Mouse (Mus musculus): ENCODE results near the gene Gdpgp1. TPM values are rescaled to one million over a fixed set of nuclear protein-coding genes. Genes with fewer than 3 reads are reported as not detected.

The Gdpgp1 gene
- total RNA-seq, 2 experiments from 2014 or later, result 4.7 to 9.7 TPM

GRCm38 (mm10) chr7:80267764-80268163 is 35.1 kb downstream of the Gdpgp1 start:
- no peak for ATAC-seq (replicated peaks; ENCODE audit: low FRiP score, low TSS enrichment, poor library complexity, severe bottlenecking)

GRCm38 (mm10) chr7:80268897-80269750 is 36.5 kb downstream of the Gdpgp1 start, which contains the start of gene Vps33b:
TSS of gene Vps33b (plus strand) at chr7:80269649.
- peak; percentile 94 for ATAC-seq (replicated peaks; ENCODE audit: low FRiP score, low TSS enrichment, poor library complexity, severe bottlenecking)

- peak; percentile 49 for ATAC-seq (replicated peaks; ENCODE audit: low FRiP score, low TSS enrichment, poor library complexity, severe bottlenecking)
Measured at GRCm38 (mm10) chr7:80269751-80270255, 37.1 kb downstream of the Gdpgp1 start.

GRCm38 (mm10) chr7:80273456-80273855 is 40.8 kb downstream of the Gdpgp1 start:
- ATAC-seq (replicated peaks; ENCODE audit: low FRiP score, low TSS enrichment, poor library complexity, severe bottlenecking), result no peak

- ATAC-seq (replicated peaks; ENCODE audit: low FRiP score, low TSS enrichment, poor library complexity, severe bottlenecking), result no peak
Measured at GRCm38 (mm10) chr7:80276374-80276773, 43.7 kb downstream of the Gdpgp1 start.

- no peak for ATAC-seq (replicated peaks; ENCODE audit: low FRiP score, low TSS enrichment, poor library complexity, severe bottlenecking)
Measured at GRCm38 (mm10) chr7:80280032-80280431, 47.4 kb downstream of the Gdpgp1 start.

- ATAC-seq (replicated peaks; ENCODE audit: low FRiP score, low TSS enrichment, poor library complexity, severe bottlenecking), result no peak
Measured at GRCm38 (mm10) chr7:80280998-80281397, 48.3 kb downstream of the Gdpgp1 start.

- ATAC-seq (replicated peaks; ENCODE audit: low FRiP score, low TSS enrichment, poor library complexity, severe bottlenecking), result no peak
Measured at GRCm38 (mm10) chr7:80281646-80282045, 49.0 kb downstream of the Gdpgp1 start.

- ATAC-seq (replicated peaks; ENCODE audit: low FRiP score, low TSS enrichment, poor library complexity, severe bottlenecking), result no peak
Measured at GRCm38 (mm10) chr7:80283226-80283918, 50.7 kb downstream of the Gdpgp1 start.

GRCm38 (mm10) chr7:80284391-80284790 is 51.7 kb downstream of the Gdpgp1 start:
- ATAC-seq (replicated peaks; ENCODE audit: low FRiP score, low TSS enrichment, poor library complexity, severe bottlenecking), result no peak

- no peak for ATAC-seq (replicated peaks; ENCODE audit: low FRiP score, low TSS enrichment, poor library complexity, severe bottlenecking)
Measured at GRCm38 (mm10) chr7:80285725-80286124, 53.1 kb downstream of the Gdpgp1 start.

- ATAC-seq (replicated peaks; ENCODE audit: low FRiP score, low TSS enrichment, poor library complexity, severe bottlenecking), result no peak
Measured at GRCm38 (mm10) chr7:80287736-80288135, 55.1 kb downstream of the Gdpgp1 start.

Other genes with a start within 250 kb of the Gdpgp1 start
- 7.1 and 9.0 TPM in 2 replicates for gene Zfp710, start 208.1 kb upstream of the Gdpgp1 start, total RNA-seq (2014; fragmentation: Nextera tagmentation)
- 6.2 and 10.3 TPM in 2 replicates for gene Zfp710, start 208.1 kb upstream of the Gdpgp1 start, total RNA-seq (2017)
- 80.7 and 102 TPM in 2 replicates for gene Idh2, start 117.5 kb upstream of the Gdpgp1 start, total RNA-seq (2014; fragmentation: Nextera tagmentation)
- 117 and 132 TPM in 2 replicates for gene Idh2, start 117.5 kb upstream of the Gdpgp1 start, total RNA-seq (2017)
- gene Sema4b, start 46.0 kb upstream of the Gdpgp1 start, total RNA-seq (2014; fragmentation: Nextera tagmentation), result 8.3 and 13.4 TPM in 2 replicates
- 3.2 and 3.4 TPM in 2 replicates for gene Sema4b, start 46.0 kb upstream of the Gdpgp1 start, total RNA-seq (2017)
- 65.7 and 67.1 TPM in 2 replicates for gene Cib1, start 52 bp upstream of the Gdpgp1 start, total RNA-seq (2014; fragmentation: Nextera tagmentation)
- 28.8 and 42.4 TPM in 2 replicates for gene Cib1, start 52 bp upstream of the Gdpgp1 start, total RNA-seq (2017)
- not detected in 2 replicates for gene Ttll13, start 13.5 kb downstream of the Gdpgp1 start, total RNA-seq (2014; fragmentation: Nextera tagmentation)
- gene Ttll13, start 13.5 kb downstream of the Gdpgp1 start, total RNA-seq (2017), result 0.11 and 1.9 TPM in 2 replicates
- 24.4 and 37.7 TPM in 2 replicates for gene Ngrn, start 28.4 kb downstream of the Gdpgp1 start, total RNA-seq (2014; fragmentation: Nextera tagmentation)
- gene Ngrn, start 28.4 kb downstream of the Gdpgp1 start, total RNA-seq (2017), result 18.8 and 25.7 TPM in 2 replicates
- 33.6 and 37.9 TPM in 2 replicates for gene Vps33b, start 36.8 kb downstream of the Gdpgp1 start, total RNA-seq (2014; fragmentation: Nextera tagmentation)
- 43.4 and 54.7 TPM in 2 replicates for gene Vps33b, start 36.8 kb downstream of the Gdpgp1 start, total RNA-seq (2017)
- gene Prc1, start 61.6 kb downstream of the Gdpgp1 start, total RNA-seq (2014; fragmentation: Nextera tagmentation), result 75.1 and 96.7 TPM in 2 replicates
- gene Prc1, start 61.6 kb downstream of the Gdpgp1 start, total RNA-seq (2017), result 135 and 138 TPM in 2 replicates
- gene Rccd1, start 91.6 kb downstream of the Gdpgp1 start, total RNA-seq (2014; fragmentation: Nextera tagmentation), result 22.7 and 26.3 TPM in 2 replicates
- 20.4 and 25.0 TPM in 2 replicates for gene Rccd1, start 91.6 kb downstream of the Gdpgp1 start, total RNA-seq (2017)
- 11.2 and 24.2 TPM in 2 replicates for gene Unc45a, start 108.1 kb downstream of the Gdpgp1 start, total RNA-seq (2014; fragmentation: Nextera tagmentation)
- gene Unc45a, start 108.1 kb downstream of the Gdpgp1 start, total RNA-seq (2017), result 20.1 and 23.2 TPM in 2 replicates
- gene Hddc3, start 110.2 kb downstream of the Gdpgp1 start, total RNA-seq (2014; fragmentation: Nextera tagmentation), result 13.2 and 17.8 TPM in 2 replicates
- gene Hddc3, start 110.2 kb downstream of the Gdpgp1 start, total RNA-seq (2017), result 10.9 and 40.6 TPM in 2 replicates
- 20.3 and 33.2 TPM in 2 replicates for gene Man2a2, start 138.5 kb downstream of the Gdpgp1 start, total RNA-seq (2014; fragmentation: Nextera tagmentation)
- 10.8 and 19.4 TPM in 2 replicates for gene Man2a2, start 138.5 kb downstream of the Gdpgp1 start, total RNA-seq (2017)
- 12.5 and 23.2 TPM in 2 replicates for gene Fes, start 155.1 kb downstream of the Gdpgp1 start, total RNA-seq (2014; fragmentation: Nextera tagmentation)
- 1.8 and 17.9 TPM in 2 replicates for gene Fes, start 155.1 kb downstream of the Gdpgp1 start, total RNA-seq (2017)
- gene Furin, start 172.6 kb downstream of the Gdpgp1 start, total RNA-seq (2014; fragmentation: Nextera tagmentation), result 24.9 and 31.5 TPM in 2 replicates
- 8.2 and 10.0 TPM in 2 replicates for gene Furin, start 172.6 kb downstream of the Gdpgp1 start, total RNA-seq (2017)